Comparison of ENCODE assay signal across 8 mouse cellular contexts in genomic region chr3:130061281-130061680, GRCm38 (mm10). TPM values are rescaled to one million over a fixed set of nuclear protein-coding genes. Genes with fewer than 3 reads are reported as not detected.
DNase-seq lines count a peak whose midpoint lies in the region; ATAC-seq and TF ChIP-seq lines count a peak whose summit lies in the region.

Gene Sec24b, minus strand, starts transcription at chr3:130061553.

- H3K4me1 ChIP-seq in forebrain, embryonic 15.5 days = peaks cover 32% of the 10 kb centered on the region
- peaks cover 12% of the 10 kb centered on the region; the same call in 1 of the 2 replicates for H3K4me1 ChIP-seq in small intestine, adult 2 months (ENCODE audit: control insufficient read depth, insufficient read depth, insufficient read length, low read length)

- peak; percentile 18; the same call in 1 of the 2 replicates for ATAC-seq in forebrain, embryonic 15.5 days (replicated peaks)
- peak in 1 of 2 experiments; percentile 16; a peak in 1 of 4 replicates for ATAC-seq in hematopoietic stem cell, adult 5-6 weeks (replicated peaks in 1 of 2; ENCODE audit: insufficient read depth in 1 of 2, low FRiP score in 2 of 2, low TSS enrichment in 1 of 2, low read depth in 1 of 2, poor library complexity in 2 of 2, severe bottlenecking in 2 of 2)

- DNase-seq in frontal cortex, adult 2 months (ENCODE audit: extremely low spot score in 1 of 2, low spot score in 1 of 2) = peak in 1 of 2 experiments; percentile 51
- DNase-seq in frontal cortex, postnatal 25 days (ENCODE audit: low spot score in 2 of 2) = no peak
- peak; percentile 54 for DNase-seq in brain, embryonic 14.5 days (ENCODE audit: low read depth)
- peak; percentile 17 to 35 for DNase-seq in layer of hippocampus, postnatal 10 days (ENCODE audit: low spot score in 2 of 2)
- DNase-seq in lung, postnatal 14 days = peak; percentile 15

- H3K4me2 ChIP-seq in forebrain, embryonic 15.5 days (replicated peaks) = peak within 1 kb of the TSS; percentile 72

- no peak for TF ChIP-seq CTCF in brain, embryonic 14.5 days (IDR thresholded peaks at IDR 0.05; ENCODE audit: borderline replicate concordance, extremely low read depth, insufficient read depth, insufficient read length)
- TF ChIP-seq CTCF in small intestine, adult 2 months (IDR thresholded peaks at IDR 0.05; ENCODE audit: extremely low read depth, insufficient read length, insufficient replicate concordance, low read depth, low read length) = no peak

- peak within 1 kb of the TSS; percentile 92 for H3K9ac ChIP-seq in forebrain, embryonic 15.5 days (replicated peaks)

- H3K36me3 ChIP-seq in forebrain, embryonic 15.5 days = no peaks in the 10 kb centered on the region
- H3K36me3 ChIP-seq in small intestine, adult 2 months (ENCODE audit: control insufficient read depth, insufficient read depth, low read length) = no peaks in the 10 kb centered on the region

- peak within 1 kb of the TSS; percentile 97 for H3K4me3 ChIP-seq in forebrain, embryonic 15.5 days
- peak within 1 kb of the TSS; percentile 100 for H3K4me3 ChIP-seq in small intestine, adult 2 months (ENCODE audit: low read depth, low read length)

- no peaks in the 10 kb centered on the region for H3K27me3 ChIP-seq in forebrain, embryonic 15.5 days
- no peaks in the 10 kb centered on the region for H3K27me3 ChIP-seq in small intestine, adult 2 months (ENCODE audit: control insufficient read depth, insufficient read depth, low read length)

- no peaks in the 10 kb centered on the region for H3K9me3 ChIP-seq in forebrain, embryonic 15.5 days

- 8% methylated on average over 12 of the region's 12 CpGs for WGBS in forebrain, embryonic 15.5 days
- 6% methylated on average over 12 of the region's 12 CpGs for WGBS in small intestine, adult 2 months

- no peak for TF ChIP-seq POLR2A in brain, embryonic 14.5 days (IDR thresholded peaks at IDR 0.05; ENCODE audit: borderline replicate concordance, extremely low read depth, insufficient read depth, insufficient read length, poor library complexity, severe bottlenecking)
- TF ChIP-seq POLR2A in small intestine, adult 2 months (IDR thresholded peaks at IDR 0.05; ENCODE audit: low read depth, low read length) = no peak

- H3K27ac ChIP-seq in forebrain, embryonic 15.5 days (replicated peaks) = peak within 1 kb of the TSS; percentile 92
- H3K27ac ChIP-seq in small intestine, adult 2 months (ENCODE audit: insufficient read depth, low read depth, low read length) = peak within 1 kb of the TSS; percentile 79

RNA-seq across cellular contexts. Expression of gene Sec24b, which starts in this region (rescaled TPM):
- polyA plus RNA-seq in frontal cortex, adult 2 months (2012; rRNA removed) = 69.0 and 70.4 TPM in 2 replicates
- polyA plus RNA-seq in brain, embryonic 14.5 days (2012; rRNA removed) = 60.9 and 82.0 TPM in 2 replicates
- polyA plus RNA-seq in forebrain, embryonic 15.5 days (2015; fragmentation: Nextera tagmentation; extraction: Ambion mirVana) = 26.8 and 27.9 TPM in 2 replicates
- total RNA-seq in hematopoietic stem cell, adult 5-6 weeks (2017) = 43.0 and 63.2 TPM in 2 replicates
- 10 to 100 TPM; 62.9 to 65.6 TPM for total RNA-seq in layer of hippocampus, postnatal 10 days (2021)
- polyA plus RNA-seq in small intestine, adult 2 months (2012; rRNA removed) = 34.0 and 53.7 TPM in 2 replicates

Comparison
In these comparisons a context has a peak if more than half of its experiments do, and no peak if none do; other contexts are left out.
1. DNase-seq: peak in brain, embryonic 14.5 days (single experiment), layer of hippocampus, postnatal 10 days (2 of 2) and lung, postnatal 14 days (single experiment); none in frontal cortex, postnatal 25 days (0 of 2).